Mouse (Mus musculus): ENCODE data around the gene Pde8a. TPM values are rescaled to one million over a fixed set of nuclear protein-coding genes. Genes with fewer than 3 reads are reported as not detected.

Gene Pde8a
- polyA plus RNA-seq, 1 experiment = 2.9 TPM

DNA sequence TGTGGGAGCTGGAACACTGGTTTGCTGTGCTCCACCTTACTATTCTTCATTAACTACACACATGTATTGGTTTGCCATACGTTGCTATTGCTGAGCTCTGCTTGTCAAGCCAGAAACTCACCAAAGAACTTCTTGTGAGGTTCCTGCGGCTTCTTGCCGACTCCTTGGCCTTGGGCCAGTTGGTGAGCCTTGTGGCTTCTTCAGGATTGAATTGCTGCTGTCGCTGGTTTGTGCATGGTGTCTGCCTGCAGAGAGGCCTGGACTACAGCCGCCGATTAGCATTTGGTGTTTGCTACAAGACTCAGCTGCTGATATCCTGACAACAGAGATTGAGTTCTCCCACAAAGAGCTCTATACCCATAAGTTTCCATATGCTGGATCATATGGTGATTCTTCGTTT, 10.9 kb downstream of the Pde8a start:
- peaks cover 8% of the 10 kb centered on the region for H3K27me3 ChIP-seq (replicated peaks)
- no peaks in the 10 kb centered on the region for H3K36me3 ChIP-seq (replicated peaks; ENCODE audit: low read length)
- H3K4me3 ChIP-seq (replicated peaks) = peak overlapping the region; percentile 46
- peaks cover 4% of the 10 kb centered on the region; the same call in 1 of the 2 replicates for H3K4me1 ChIP-seq
- TF ChIP-seq FLI1 (IDR thresholded peaks at IDR 0.05; ENCODE audit: low read length) (no peak), GATA1 (IDR thresholded peaks at IDR 0.05; ENCODE audit: borderline replicate concordance, low read length) (no peak)
- H3K9me3 ChIP-seq = peaks cover 5% of the 10 kb centered on the region

DNA sequence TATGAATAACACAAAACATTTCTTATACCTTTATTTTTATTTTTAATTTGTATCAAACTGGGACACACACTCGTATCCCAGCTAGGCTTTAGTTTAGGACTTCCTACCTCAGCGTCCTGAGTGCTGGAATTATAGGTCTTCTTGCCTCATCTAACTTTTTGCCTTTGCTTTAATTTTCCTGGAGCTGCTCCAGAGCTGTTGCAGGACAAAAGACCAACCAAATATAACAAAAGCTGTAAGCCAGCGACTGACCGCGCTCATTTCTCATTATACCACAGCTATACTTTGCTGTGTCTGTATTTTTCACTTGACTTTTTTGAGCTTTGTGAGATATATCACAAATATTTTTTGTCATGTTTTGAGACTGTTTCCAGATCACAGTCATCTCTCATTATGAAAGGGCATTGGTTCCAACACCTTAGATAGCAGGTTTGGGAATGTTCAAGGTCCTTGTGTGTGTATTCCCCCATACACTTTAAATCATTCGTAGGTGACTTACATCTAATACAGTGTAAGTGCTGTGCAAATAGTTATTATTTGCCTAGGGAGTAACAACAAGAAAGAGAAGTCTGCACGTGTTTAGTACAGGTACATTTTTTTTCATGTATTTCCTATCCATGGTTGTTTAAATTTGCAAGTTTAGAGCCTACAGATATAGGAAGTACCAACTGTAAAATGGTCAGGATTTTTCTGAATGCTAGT, 16.8 kb downstream of the Pde8a start:
- Histone ChIP-seq H3K36me3 (replicated peaks; ENCODE audit: low read length) (no peaks in the 10 kb centered on the region), H3K27me3 (replicated peaks) (peaks cover 11% of the 10 kb centered on the region), H3K4me3 (replicated peaks) (no peak overlapping the region), H3K9me3 (no peaks in the 10 kb centered on the region), H3K4me1 (peaks cover 16% of the 10 kb centered on the region)
- TF ChIP-seq FLI1 (IDR thresholded peaks at IDR 0.05; ENCODE audit: low read length) = no peak
- no peak for TF ChIP-seq GATA1 (IDR thresholded peaks at IDR 0.05; ENCODE audit: borderline replicate concordance, low read length)

DNA sequence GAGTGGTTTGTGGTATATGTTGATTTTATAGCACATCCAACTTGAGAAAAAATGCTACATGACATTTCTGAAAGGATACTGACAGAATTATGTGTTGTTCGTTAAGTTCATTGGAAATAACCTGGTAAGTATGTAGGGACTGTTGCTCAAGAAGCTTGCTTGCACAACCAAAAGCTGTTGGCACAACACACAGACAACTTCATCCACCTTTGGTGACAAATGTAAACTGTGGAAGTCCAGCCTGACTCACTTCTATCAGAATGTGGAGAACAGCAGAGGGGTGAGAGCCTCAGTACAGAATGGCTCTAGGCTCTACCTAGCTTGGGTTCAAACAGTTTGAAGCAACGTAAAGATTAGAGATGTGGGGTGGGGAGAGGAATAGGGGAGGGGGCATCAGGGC, 19.3 kb downstream of the Pde8a start:
- H3K4me3 ChIP-seq (replicated peaks) = no peak overlapping the region
- no peaks in the 10 kb centered on the region for H3K36me3 ChIP-seq (replicated peaks; ENCODE audit: low read length)
- no peaks in the 10 kb centered on the region for H3K9me3 ChIP-seq
- H3K4me1 ChIP-seq = peaks cover 22% of the 10 kb centered on the region
- no peak for TF ChIP-seq GATA1 (IDR thresholded peaks at IDR 0.05; ENCODE audit: borderline replicate concordance, low read length)
- TF ChIP-seq FLI1 (IDR thresholded peaks at IDR 0.05; ENCODE audit: low read length) = no peak
- peaks cover 17% of the 10 kb centered on the region for H3K27me3 ChIP-seq (replicated peaks)

DNA sequence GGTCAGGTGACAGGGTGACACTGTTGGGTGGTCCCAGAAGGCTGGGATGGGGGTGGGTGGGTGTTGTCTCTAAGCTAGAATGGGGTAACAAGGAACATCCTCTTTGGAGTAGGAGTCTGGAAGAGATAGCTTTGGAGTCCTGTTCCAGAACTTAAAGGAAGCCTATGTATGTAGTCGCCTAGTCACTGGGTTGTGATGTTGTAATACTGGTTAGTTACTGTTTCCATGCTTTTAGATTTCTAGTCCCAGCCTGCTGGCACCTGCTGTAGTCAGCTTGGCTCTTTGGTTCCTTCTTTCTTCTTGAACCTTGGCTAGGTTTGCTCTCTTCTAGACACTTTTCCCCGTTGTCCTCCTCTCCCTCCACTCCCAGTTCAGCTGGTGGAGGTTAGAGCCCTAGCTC, 21.7 kb downstream of the Pde8a start:
- H3K4me3 ChIP-seq (replicated peaks) = no peak overlapping the region
- H3K4me1 ChIP-seq = peaks cover 22% of the 10 kb centered on the region
- no peaks in the 10 kb centered on the region for H3K9me3 ChIP-seq
- H3K27me3 ChIP-seq (replicated peaks) = peaks cover 17% of the 10 kb centered on the region
- H3K36me3 ChIP-seq (replicated peaks; ENCODE audit: low read length) = no peaks in the 10 kb centered on the region
- TF ChIP-seq GATA1 (IDR thresholded peaks at IDR 0.05; ENCODE audit: borderline replicate concordance, low read length) = no peak
- no peak for TF ChIP-seq FLI1 (IDR thresholded peaks at IDR 0.05; ENCODE audit: low read length)

DNA sequence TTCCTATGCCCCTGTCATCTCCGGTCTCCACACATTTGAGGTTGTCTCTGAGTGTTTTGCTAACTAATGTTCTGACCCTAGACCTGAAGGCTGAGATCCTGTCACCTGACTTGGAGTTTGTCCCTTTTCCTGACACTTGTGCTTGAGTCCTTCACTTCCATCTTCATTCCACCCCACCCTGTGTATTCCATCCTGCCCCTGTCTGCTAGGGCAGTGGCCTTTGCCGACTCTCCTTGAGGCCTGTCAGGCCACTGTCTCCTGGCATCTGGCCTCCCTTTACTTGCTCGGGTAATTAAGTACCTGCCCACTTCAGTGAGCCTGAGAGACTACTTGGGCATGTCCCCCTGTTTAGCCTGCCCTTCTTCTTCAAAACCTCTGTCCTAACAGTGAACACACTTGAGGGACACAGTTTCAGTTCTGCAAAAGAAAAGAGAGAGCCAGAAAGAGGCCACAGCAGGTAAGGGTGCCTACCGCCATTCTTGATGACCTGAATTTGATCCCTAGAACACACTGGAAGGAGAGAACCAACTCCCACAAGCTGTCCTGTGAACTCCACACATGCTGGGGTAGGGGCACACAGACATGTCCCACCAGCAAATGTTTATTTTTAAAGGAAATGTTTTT, 22.3 kb downstream of the Pde8a start:
- H3K4me1 ChIP-seq = peaks cover 21% of the 10 kb centered on the region
- H3K36me3 ChIP-seq (replicated peaks; ENCODE audit: low read length) = no peaks in the 10 kb centered on the region
- no peaks in the 10 kb centered on the region for H3K9me3 ChIP-seq
- TF ChIP-seq FLI1 (IDR thresholded peaks at IDR 0.05; ENCODE audit: low read length) (no peak), GATA1 (IDR thresholded peaks at IDR 0.05; ENCODE audit: borderline replicate concordance, low read length) (no peak)
- peaks cover 17% of the 10 kb centered on the region for H3K27me3 ChIP-seq (replicated peaks)
- no peak overlapping the region for H3K4me3 ChIP-seq (replicated peaks)

DNA sequence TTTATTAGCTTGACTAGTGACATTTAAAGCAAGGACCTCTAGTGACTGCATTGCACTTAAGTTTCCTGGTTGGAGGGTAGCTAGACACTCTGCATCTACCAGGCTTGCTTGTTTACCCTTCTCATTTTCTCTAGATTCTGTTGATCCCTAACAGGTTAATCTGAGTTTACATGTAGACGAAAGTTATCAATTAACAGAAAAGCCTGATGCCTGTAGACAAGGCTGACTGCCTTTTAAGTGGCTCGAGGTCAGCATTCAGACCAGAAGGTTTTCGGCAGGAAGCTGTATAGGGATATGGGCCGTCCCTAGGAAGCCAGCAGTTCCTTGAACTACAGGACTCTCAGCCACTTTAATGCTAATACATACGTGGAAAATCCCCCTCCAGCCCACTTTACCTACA, 30.0 kb downstream of the Pde8a start:
- Histone ChIP-seq H3K4me1 (peaks cover 42% of the 10 kb centered on the region), H3K27me3 (replicated peaks) (peaks cover 2% of the 10 kb centered on the region), H3K36me3 (replicated peaks; ENCODE audit: low read length) (no peaks in the 10 kb centered on the region)

DNA sequence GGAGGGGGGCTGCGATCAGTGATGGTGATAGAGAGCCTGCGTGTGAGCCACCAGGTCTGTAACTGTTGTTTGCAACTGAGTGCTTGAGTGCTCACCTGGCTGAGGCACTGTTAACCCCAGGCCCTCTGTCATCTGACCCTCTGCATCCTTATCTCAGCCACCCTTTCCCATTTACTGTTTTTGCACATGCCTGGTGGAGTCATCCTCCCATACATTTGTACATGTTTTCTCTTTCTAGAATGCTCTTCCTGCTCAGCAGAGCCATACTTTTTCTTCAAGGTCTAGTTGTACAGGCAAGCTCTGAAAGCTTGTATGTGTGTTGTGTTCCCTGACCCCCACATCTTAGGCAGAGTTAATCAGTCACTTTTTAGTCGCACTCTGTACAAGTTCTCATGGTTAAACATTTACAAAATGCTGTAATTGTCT, 36.5 kb downstream of the Pde8a start:
- TF ChIP-seq FLI1 (IDR thresholded peaks at IDR 0.05; ENCODE audit: low read length) = no peak
- no peak for TF ChIP-seq GATA1 (IDR thresholded peaks at IDR 0.05; ENCODE audit: borderline replicate concordance, low read length)
- Histone ChIP-seq H3K36me3 (replicated peaks; ENCODE audit: low read length) (no peaks in the 10 kb centered on the region), H3K27me3 (replicated peaks) (peaks cover 2% of the 10 kb centered on the region), H3K4me3 (replicated peaks) (no peak overlapping the region), H3K4me1 (peaks cover 41% of the 10 kb centered on the region), H3K9me3 (no peaks in the 10 kb centered on the region)

More for the DNA sequence above, 30.0 kb downstream of the Pde8a start:
- Histone ChIP-seq H3K4me3 (replicated peaks) (no peak overlapping the region), H3K9me3 (no peaks in the 10 kb centered on the region)
- TF ChIP-seq GATA1 (IDR thresholded peaks at IDR 0.05; ENCODE audit: borderline replicate concordance, low read length) (no peak), FLI1 (IDR thresholded peaks at IDR 0.05; ENCODE audit: low read length) (no peak)

DNA sequence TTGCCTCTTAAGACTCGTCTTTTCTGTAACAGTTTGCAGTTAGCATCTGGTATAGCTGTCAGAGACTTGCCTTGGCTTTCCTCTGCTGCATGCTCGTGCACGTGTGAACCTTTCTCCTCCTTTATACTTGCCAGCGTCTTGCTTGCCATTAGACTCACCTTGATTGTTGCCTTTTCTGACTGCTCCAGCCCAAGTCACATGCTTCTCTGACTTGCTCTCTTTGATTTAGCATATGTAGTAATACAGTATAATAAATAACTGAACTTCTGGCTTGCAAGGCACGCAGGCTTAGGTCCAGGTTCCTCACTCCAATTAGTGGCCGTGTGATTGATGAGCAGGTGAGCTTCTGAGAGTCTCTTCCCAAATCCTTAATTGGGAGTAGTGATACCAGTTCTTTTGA, 37.2 kb downstream of the Pde8a start:
- Histone ChIP-seq H3K27me3 (replicated peaks) (peaks cover 2% of the 10 kb centered on the region), H3K36me3 (replicated peaks; ENCODE audit: low read length) (no peaks in the 10 kb centered on the region), H3K4me1 (peaks cover 37% of the 10 kb centered on the region), H3K9me3 (no peaks in the 10 kb centered on the region), H3K4me3 (replicated peaks) (no peak overlapping the region)
- TF ChIP-seq GATA1 (IDR thresholded peaks at IDR 0.05; ENCODE audit: borderline replicate concordance, low read length) (no peak), FLI1 (IDR thresholded peaks at IDR 0.05; ENCODE audit: low read length) (no peak)

DNA sequence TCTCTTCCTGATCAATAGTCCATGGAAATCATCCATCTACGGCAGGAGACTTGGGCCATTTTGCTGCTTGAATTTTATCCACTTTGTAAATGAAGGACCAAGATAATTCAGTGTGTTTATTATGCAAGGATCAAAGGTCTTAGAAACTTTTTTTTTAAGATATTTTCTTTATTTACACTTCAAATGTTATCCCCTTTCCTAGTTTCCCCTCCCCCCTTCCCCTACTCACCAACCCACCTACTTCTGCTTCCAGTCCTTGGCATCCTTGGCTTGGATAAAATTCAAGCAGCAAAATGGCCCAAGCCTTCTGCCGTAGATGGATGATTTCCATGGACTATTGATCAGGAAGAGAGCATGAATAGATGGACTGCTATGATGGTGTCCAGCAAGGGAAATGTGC, 38.1 kb downstream of the Pde8a start:
- Histone ChIP-seq H3K27me3 (replicated peaks) (no peaks in the 10 kb centered on the region), H3K4me3 (replicated peaks) (no peak overlapping the region), H3K4me1 (peaks cover 31% of the 10 kb centered on the region), H3K36me3 (replicated peaks; ENCODE audit: low read length) (no peaks in the 10 kb centered on the region), H3K9me3 (no peaks in the 10 kb centered on the region)
- TF ChIP-seq GATA1 (IDR thresholded peaks at IDR 0.05; ENCODE audit: borderline replicate concordance, low read length) (no peak), FLI1 (IDR thresholded peaks at IDR 0.05; ENCODE audit: low read length) (no peak)

DNA sequence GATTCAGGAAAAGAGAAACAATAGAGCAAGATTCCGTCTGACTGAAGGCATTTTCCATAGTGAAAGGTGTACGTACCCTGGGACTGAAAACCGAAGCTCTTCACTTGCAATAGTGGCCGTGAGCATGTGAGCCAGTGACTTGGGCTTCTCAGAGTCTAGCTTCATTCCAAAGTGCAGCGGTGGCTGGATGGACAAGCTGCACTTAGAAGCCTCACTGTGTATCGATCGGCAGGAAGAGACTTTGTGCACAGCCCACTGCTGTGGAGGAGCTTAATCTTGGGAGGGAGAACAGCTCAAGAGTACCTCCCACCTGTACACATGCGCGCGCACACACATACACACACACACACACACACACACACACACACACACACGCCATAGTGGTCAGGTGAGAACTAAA, 39.9 kb downstream of the Pde8a start:
- Histone ChIP-seq H3K4me1 (peaks cover 14% of the 10 kb centered on the region), H3K27me3 (replicated peaks) (no peaks in the 10 kb centered on the region), H3K4me3 (replicated peaks) (no peak overlapping the region), H3K36me3 (replicated peaks; ENCODE audit: low read length) (no peaks in the 10 kb centered on the region), H3K9me3 (no peaks in the 10 kb centered on the region)
- no peak for TF ChIP-seq FLI1 (IDR thresholded peaks at IDR 0.05; ENCODE audit: low read length)
- no peak for TF ChIP-seq GATA1 (IDR thresholded peaks at IDR 0.05; ENCODE audit: borderline replicate concordance, low read length)

Data from megakaryocyte, embryonic 14.5 days (primary cell).